Mouse (Mus musculus) ES-E14 (cell line): Measurements from ENCODE around the gene Tmcc1. TPM values are rescaled to one million over a fixed set of nuclear protein-coding genes. Genes with fewer than 3 reads are reported as not detected.

Experiments used
- DNase-seq: peaks from one replicate; pipeline ENCODE4 v3.0.0-alpha.2; 2013; ENCODE audit warnings: low read depth, low spot score
- H3K27ac ChIP-seq: 2 replicates; pipeline ENCODE4 v1.5.1; 2012; ENCODE audit warnings: low read depth, mild to moderate bottlenecking, low read length, moderate library complexity, mixed read lengths; ENCODE audit not compliant: poor library complexity, insufficient read depth, severe bottlenecking
- H3K36me3 ChIP-seq: 2 replicates; pipeline ENCODE4 v1.6.1; 2012; ENCODE audit warnings: mild to moderate bottlenecking, low read length, moderate library complexity, mixed read lengths; ENCODE audit not compliant: control insufficient read depth, poor library complexity, insufficient read depth, severe bottlenecking
- H3K4me1 ChIP-seq, 2 experiments: fragments of 150-350 bp in 1 of 2; sonication (generic) in 1 of 2; 2 replicates each; pipeline ENCODE4 v1.6.1; 2012; ENCODE audit warnings: low read length in 2 of 2, mild to moderate bottlenecking in 1 of 2, mixed read lengths in 1 of 2; ENCODE audit not compliant: control insufficient read depth in 2 of 2, insufficient read depth in 2 of 2, poor library complexity in 1 of 2
- H3K4me3 ChIP-seq, 2 experiments: fragments of 150-350 bp in 1 of 2; sonication (generic) in 1 of 2; 2 replicates each; pipeline ENCODE4 v1.5.1; 2012; ENCODE audit warnings: low read length in 2 of 2, low read depth in 1 of 2, mild to moderate bottlenecking in 1 of 2, mixed read lengths in 1 of 2; ENCODE audit not compliant: insufficient read depth in 1 of 2, poor library complexity in 1 of 2, severe bottlenecking in 1 of 2
- H3K9ac ChIP-seq: 2 replicates; pipeline ENCODE4 v1.6.1; 2012; ENCODE audit warnings: low read depth, mild to moderate bottlenecking, low read length, mixed read lengths; ENCODE audit not compliant: poor library complexity, insufficient read depth, severe bottlenecking
- H3K9me3 ChIP-seq: fragments of 150-350 bp; sonication (generic); 2 replicates; pipeline ENCODE4 v1.6.1; 2012; ENCODE audit warnings: low read depth, mild to moderate bottlenecking, low read length; ENCODE audit not compliant: control insufficient read depth, insufficient read depth
- CHD2 ChIP-seq: IDR thresholded peaks from 2 replicates; pipeline ENCODE4 v1.6.1; 2014; ENCODE audit warnings: mild to moderate bottlenecking, low read depth, low read length, inconsistent platforms
- HCFC1 ChIP-seq: IDR thresholded peaks from 2 replicates; pipeline ENCODE4 v1.6.1; 2012; ENCODE audit warnings: low read length, inconsistent platforms, borderline replicate concordance; ENCODE audit not compliant: insufficient read depth
- MAFK ChIP-seq: IDR thresholded peaks from 2 replicates; pipeline ENCODE4 v1.6.1; 2014; ENCODE audit warnings: mild to moderate bottlenecking, low read depth, low read length, inconsistent platforms; ENCODE audit not compliant: insufficient read depth
- ZC3H11A ChIP-seq: IDR thresholded peaks from 2 replicates; pipeline ENCODE4 v1.6.1; 2012; ENCODE audit warnings: low read depth, mild to moderate bottlenecking, inconsistent platforms, low read length, borderline replicate concordance
- ZNF384 ChIP-seq: IDR thresholded peaks from 2 replicates; pipeline ENCODE4 v1.6.1; 2012; ENCODE audit warnings: low read depth, low read length, inconsistent platforms
- in situ Hi-C, 2 experiments: fragments of 600-800 bp; cut with MboI; formaldehyde crosslinking; loops; one replicate each; pipeline ENCODE4 v1.15.1; 2025; ENCODE audit warnings: low sequenced_read_pairs in 2 of 2, inconsistent platforms in 1 of 2; ENCODE audit not compliant: unreplicated experiment in 2 of 2
- total RNA-seq: library from RNA; depleted of rRNA; stranded (reverse); fragments of 300-350 nt; gene quantifications from 2 replicates; pipeline ENCODE4 v1.2.3, GENCODE M21; 2012

Tmcc1 gene
- total RNA-seq, 1 experiment, result 29.3 TPM

- peaks cover 2 to 17% of the 10 kb centered on the region in 2 experiments; a peak in 1 of 4 replicates for H3K4me1 ChIP-seq
- no peak overlapping the region for H3K27ac ChIP-seq
- no peak for DNase-seq
- H3K9ac ChIP-seq, result no peak overlapping the region
- H3K4me3 ChIP-seq, result no peak overlapping the region
- TF ChIP-seq HCFC1, result no peak
- no peak for TF ChIP-seq MAFK
- no peak for TF ChIP-seq CHD2
- no peak for TF ChIP-seq ZC3H11A
- TF ChIP-seq ZNF384, result no peak
- no peaks in the 10 kb centered on the region for H3K9me3 ChIP-seq
- in situ Hi-C loops, result no loop called here
- no peaks in the 10 kb centered on the region for H3K36me3 ChIP-seq
These were observed 190.8 kb downstream of the Tmcc1 start for GRCm38 (mm10) chr6:116002311-116003104.

- in situ Hi-C loops, result no loop called here
These were observed 192.4 kb downstream of the Tmcc1 start for GRCm38 (mm10) chr6:116000851-116001250.

GRCm38 (mm10) chr6:115999227-115999626, 194.1 kb downstream of the Tmcc1 start:
- no peak for DNase-seq
- Histone ChIP-seq H3K9me3 (no peaks in the 10 kb centered on the region), H3K4me1 (peaks cover 2 to 11% of the 10 kb centered on the region in 2 experiments; a peak in 1 of 4 replicates), H3K36me3 (no peaks in the 10 kb centered on the region), H3K27ac (no peak overlapping the region), H3K9ac (no peak overlapping the region), H3K4me3 (no peak overlapping the region)
- in situ Hi-C loops, result no loop called here
- TF ChIP-seq ZNF384, result no peak
- no peak for TF ChIP-seq MAFK
- TF ChIP-seq HCFC1, result no peak
- TF ChIP-seq ZC3H11A, result no peak
- no peak for TF ChIP-seq CHD2

More at GRCm38 (mm10) chr6:116000851-116001250, 192.4 kb downstream of the Tmcc1 start:
- Histone ChIP-seq H3K4me3 (no peak overlapping the region), H3K9me3 (no peaks in the 10 kb centered on the region), H3K4me1 (peaks cover 2 to 11% of the 10 kb centered on the region in 2 experiments; a peak in 1 of 4 replicates), H3K9ac (no peak overlapping the region), H3K36me3 (no peaks in the 10 kb centered on the region), H3K27ac (no peak overlapping the region)
- TF ChIP-seq ZC3H11A, result no peak
- TF ChIP-seq HCFC1, result no peak
- no peak for TF ChIP-seq MAFK
- no peak for TF ChIP-seq ZNF384
- TF ChIP-seq CHD2, result no peak
- DNase-seq, result no peak

- H3K9me3 ChIP-seq, result no peaks in the 10 kb centered on the region
- peaks cover 2 to 11% of the 10 kb centered on the region in 2 experiments; a peak in 1 of 4 replicates for H3K4me1 ChIP-seq
- no peak overlapping the region for H3K9ac ChIP-seq
- in situ Hi-C loops, result no loop called here
- no peaks in the 10 kb centered on the region for H3K36me3 ChIP-seq
- no peak for TF ChIP-seq ZC3H11A
- no peak for TF ChIP-seq MAFK
- no peak for TF ChIP-seq HCFC1
- no peak for TF ChIP-seq CHD2
- no peak for TF ChIP-seq ZNF384
- H3K4me3 ChIP-seq, result no peak overlapping the region
- H3K27ac ChIP-seq, result no peak overlapping the region
- no peak for DNase-seq
These were observed 194.5 kb downstream of the Tmcc1 start for GRCm38 (mm10) chr6:115998758-115999157.
